Mouse (Mus musculus) adrenal gland, adult 2 months (tissue): ENCODE data around the gene Gm21028. TPM values are rescaled to one million over a fixed set of nuclear protein-coding genes. Genes with fewer than 3 reads are reported as not detected.
"Not testable (repeated sequence)": the region's sequence is repeated elsewhere in the genome, so short reads cannot be mapped to it uniquely, and the experiment has no call there.

ENCODE experiments used
- DNase-seq: peaks from one replicate; pipeline ENCODE4 v3.0.0; 2021
- long read RNA-seq: library from polyadenylated mRNA; stranded (forward); transcript quantifications from one replicate; pipeline ENCODE4 v2.0.0, GENCODE M21; 2021
- microRNA-seq, 2 experiments: library from miRNA; unstranded; fragments of <30 nt; microRNA quantifications; one replicate each; pipeline ENCODE4 v1.2.0; 2021
- polyA plus RNA-seq: library from polyadenylated mRNA; depleted of rRNA; stranded (reverse); fragments of >200 nt; gene quantifications from 2 replicates; pipeline ENCODE4 v1.2.3, GENCODE M21; 2012; rRNA removed
- total RNA-seq, 2 experiments: library from RNA; stranded (reverse); gene quantifications; 2 replicates each; pipeline ENCODE4 v1.2.3; 2021

Gene Gm21028
- total RNA-seq (not detected), polyA plus RNA-seq (not detected in 2 replicates)
- long read RNA-seq = 0 reads

DNA sequence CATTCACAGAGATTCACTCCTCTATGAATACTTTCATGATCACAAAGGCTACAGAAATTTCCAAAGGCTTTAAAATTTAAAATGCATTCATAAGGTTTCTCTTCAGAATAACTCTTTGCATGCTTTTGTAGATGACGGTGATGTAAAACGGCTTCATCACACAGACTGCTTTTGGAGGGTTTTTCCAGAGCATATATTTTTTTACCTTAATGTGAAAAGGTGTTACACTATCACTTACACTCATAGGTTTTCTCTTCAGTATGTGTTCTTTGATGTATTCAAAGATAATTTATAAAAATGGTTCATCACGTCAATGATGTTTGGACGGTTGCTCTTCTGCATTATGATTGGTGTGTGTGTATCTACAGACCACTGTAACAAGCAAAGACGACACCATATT, at the start of gene Gm21028:
TSS of gene Gm21028 (minus strand) at position 101 of the 400 bp plus-strand sequence.
- no peak for DNase-seq

DNA sequence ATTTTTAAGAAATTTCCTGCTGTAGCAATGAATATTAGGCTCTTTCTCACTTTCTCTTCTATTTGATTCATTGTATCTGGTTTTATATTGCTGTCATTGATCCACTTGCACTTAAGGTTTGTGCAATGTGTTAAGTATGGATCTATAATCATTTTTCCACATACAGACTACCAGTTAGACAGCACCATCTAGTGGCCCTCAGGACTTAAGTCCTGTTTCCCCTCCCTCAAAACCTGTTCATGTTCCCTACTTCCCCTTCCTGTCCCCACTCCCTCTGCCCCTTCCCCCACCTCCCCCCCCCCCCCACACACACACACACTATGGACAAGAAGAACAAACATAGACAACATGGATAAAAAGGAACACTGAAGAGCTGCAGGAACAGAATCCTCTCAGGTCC, 17.3 kb upstream of the Gm21028 start:
- not testable (repeated sequence) for DNase-seq

DNA sequence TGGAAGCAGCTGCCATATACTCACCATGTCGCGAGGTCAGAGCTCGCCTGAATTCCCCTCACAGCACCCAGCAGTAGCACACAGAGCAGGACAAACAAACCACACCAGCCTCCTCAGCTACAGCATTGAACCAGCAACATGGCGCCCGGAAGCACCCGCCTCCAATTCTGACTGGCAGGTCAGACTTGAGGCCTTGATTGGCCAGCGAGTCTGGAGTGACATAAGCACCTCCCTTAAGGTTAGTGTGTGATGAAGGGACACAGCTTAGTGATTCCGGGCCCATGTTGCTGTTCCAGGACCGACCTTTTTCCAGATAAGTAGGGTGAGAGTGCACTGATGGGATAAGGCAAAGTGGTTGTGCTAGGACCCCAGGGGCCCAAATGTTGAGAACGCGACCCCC, 14.0 kb upstream of the Gm21028 start, which contains the start of gene Zfp977:
TSS of gene Zfp977 (minus strand) at position 135 of the 400 bp plus-strand sequence.
- DNase-seq = not testable (repeated sequence)

DNA sequence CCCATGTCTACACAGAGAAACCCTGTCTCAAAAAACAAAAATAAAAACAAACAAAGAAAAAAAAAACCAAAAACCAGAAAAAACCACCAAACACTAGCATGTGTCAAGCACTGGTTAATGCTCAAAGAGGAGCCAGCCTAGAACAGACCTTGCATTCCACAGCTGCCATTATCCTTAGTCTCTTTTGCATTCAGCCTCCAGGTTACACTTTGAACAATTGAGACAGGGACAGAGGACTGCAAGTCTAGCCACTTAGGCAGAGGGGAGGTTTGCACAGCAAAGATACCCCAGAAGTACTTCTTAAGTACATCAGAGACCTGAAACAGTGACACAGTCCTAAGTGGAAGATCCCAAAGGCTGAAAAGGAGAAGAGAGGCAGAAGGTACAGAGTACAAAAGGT, 12.9 kb upstream of the Gm21028 start:
- DNase-seq = not testable (repeated sequence)

DNA sequence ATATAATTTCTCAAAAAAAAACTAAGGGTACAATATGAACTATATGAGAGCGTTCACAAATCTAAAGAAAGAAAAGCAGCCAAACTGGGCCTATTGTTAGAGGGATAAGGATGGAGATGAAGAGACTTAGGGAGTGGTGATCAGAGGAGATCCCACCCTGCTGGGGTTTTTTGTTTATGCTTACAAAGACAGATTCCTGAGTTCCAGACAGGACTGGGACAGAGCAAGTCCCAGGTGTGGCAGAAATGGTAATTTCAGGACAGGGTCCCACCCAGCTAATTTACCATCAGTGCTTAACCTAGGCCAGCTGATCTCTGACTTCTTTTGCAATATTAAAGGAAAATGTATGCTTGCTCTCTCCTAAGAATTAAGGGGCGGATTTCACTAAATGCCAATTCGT, 26.6 kb downstream of the Gm21028 start:
- DNase-seq = no peak

Small RNAs within 50 kb of the gene (microRNA-seq; reads per million reads assigned to microRNA genes)
- 0 reads per million in 2 experiments for gene Gm24938

Other genes with a start within 250 kb of the Gm21028 start
- gene 4933421I07Rik, start 130.5 kb downstream of the Gm21028 start, total RNA-seq = not detected
- gene 4933421I07Rik, start 130.5 kb downstream of the Gm21028 start, polyA plus RNA-seq = not detected in 2 replicates
- 10 to 100 TPM; 11.0 to 12.6 TPM for gene Zfp141, start 72.8 kb downstream of the Gm21028 start, total RNA-seq
- gene Zfp141, start 72.8 kb downstream of the Gm21028 start, polyA plus RNA-seq = 1.6 and 2.3 TPM in 2 replicates
- gene Zfp977, start 14.0 kb upstream of the Gm21028 start, total RNA-seq = 1 to 10 TPM in 1 of 2 experiments, under 1 TPM in 1; 0.78 to 1.9 TPM
- not detected in 2 replicates for gene Zfp977, start 14.0 kb upstream of the Gm21028 start, polyA plus RNA-seq
- gene Zfp976, start 64.0 kb upstream of the Gm21028 start, total RNA-seq = 1 to 10 TPM; 4.1 to 5.6 TPM
- gene Zfp976, start 64.0 kb upstream of the Gm21028 start, polyA plus RNA-seq = 0.03 and 0.04 TPM in 2 replicates
- gene Zfp975, start 114.2 kb upstream of the Gm21028 start, total RNA-seq = 1 to 10 TPM; 4.4 to 4.7 TPM
- gene Zfp975, start 114.2 kb upstream of the Gm21028 start, polyA plus RNA-seq = 0.10 and 0.11 TPM in 2 replicates
- under 1 TPM; 0.17 to 0.26 TPM for gene Gm17067, start 148.4 kb upstream of the Gm21028 start, total RNA-seq
- not detected in 2 replicates for gene Gm17067, start 148.4 kb upstream of the Gm21028 start, polyA plus RNA-seq
- gene Vmn2r62, start 214.9 kb upstream of the Gm21028 start, total RNA-seq = not detected
- gene Vmn2r62, start 214.9 kb upstream of the Gm21028 start, polyA plus RNA-seq = not detected in 2 replicates